Mouse (Mus musculus) spleen, adult 18-20 months (tissue): ENCODE measurements around the gene Rnd3.

Experiments used
- DNase-seq, 2 experiments: peaks; one replicate each; pipeline ENCODE4 v3.0.0; 2022; ENCODE audit warnings: mixed read lengths in 2 of 2

The Rnd3 gene

DNA sequence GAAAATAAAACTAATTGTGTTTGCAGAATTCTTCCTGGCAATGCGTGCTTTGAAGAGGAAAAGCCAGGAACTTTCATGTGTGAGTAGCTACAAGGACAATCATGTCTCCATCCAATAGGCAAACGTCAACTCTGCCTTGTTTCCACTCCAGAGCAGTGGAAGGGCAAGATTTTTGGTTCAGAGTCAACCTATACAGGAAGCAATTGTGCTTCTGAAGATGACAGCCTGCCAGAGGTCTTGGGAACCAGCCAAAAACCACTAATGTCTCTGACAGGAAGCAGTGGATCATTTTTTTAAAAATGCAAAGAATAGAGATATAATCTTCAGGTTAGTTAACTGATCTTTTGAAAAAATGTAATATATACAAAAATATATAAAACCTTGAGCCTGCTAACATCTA, 38.6 kb downstream of the Rnd3 start:
- no peak for DNase-seq

DNA sequence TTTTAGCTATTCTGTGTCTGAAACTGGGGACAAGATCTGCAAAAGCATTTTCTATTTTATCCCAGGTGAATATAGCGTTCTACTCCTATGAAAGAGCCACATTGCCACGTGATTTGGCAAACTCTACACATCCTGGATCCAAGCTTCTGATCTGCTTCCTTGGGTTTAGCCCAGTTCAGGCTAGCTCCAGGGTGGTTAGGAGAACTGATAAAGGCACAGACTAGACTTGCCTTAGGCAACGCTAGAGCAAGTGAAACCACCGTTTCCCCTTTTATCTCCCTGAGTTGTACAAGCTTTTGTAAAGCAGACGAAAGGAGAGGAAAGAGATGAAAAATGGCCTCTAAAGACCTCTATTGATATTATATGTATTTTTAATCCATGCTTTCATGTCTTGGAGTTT, 40.3 kb downstream of the Rnd3 start:
- DNase-seq = no peak

DNA sequence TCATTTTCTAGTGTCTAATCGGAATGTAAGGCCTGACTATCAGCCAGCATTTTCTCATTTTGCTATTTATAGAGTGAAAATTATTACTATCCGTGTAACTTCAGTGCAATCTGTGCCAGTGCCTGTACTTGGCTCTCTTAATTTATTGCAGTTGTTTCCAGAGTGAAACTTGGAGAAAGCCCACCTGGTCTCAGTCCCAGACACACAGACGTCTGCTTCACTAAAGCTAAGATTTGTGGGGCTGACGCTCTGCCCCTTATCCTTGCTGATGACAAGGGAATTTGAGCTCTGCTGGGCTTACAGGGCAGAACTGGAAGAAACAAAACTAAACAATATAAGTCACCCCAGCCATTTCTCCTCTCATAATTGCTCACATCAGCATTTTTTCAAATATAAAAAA, 47.7 kb downstream of the Rnd3 start:
- DNase-seq = no peak

DNA sequence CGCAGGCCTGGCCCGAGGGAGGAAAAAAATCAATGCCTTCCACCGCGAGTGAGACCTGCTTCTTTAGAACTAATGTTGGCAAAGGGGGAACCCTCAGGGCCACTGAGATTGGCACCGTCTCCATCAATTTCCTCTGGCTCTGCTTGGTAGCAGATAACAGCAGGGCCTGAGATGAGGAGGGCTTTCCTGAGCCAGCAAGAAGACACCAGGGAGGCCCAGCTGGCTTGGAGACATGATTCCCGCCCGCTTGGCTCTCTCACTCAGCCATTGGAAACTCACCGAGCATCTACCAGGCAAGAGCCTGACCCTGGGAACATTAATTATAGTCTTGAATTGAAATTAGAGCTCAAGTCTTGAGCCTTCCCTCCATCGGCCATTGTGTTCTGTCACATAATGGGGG, 48.9 kb downstream of the Rnd3 start:
- DNase-seq = no peak

GRCm38 (mm10) chr2:51099240-51099639, 49.7 kb downstream of the Rnd3 start:
- DNase-seq = no peak

GRCm38 (mm10) chr2:51090688-51091087, 58.2 kb downstream of the Rnd3 start:
- no peak for DNase-seq

- DNase-seq = no peak
Measured at GRCm38 (mm10) chr2:51090049-51090448, 58.9 kb downstream of the Rnd3 start.

DNA sequence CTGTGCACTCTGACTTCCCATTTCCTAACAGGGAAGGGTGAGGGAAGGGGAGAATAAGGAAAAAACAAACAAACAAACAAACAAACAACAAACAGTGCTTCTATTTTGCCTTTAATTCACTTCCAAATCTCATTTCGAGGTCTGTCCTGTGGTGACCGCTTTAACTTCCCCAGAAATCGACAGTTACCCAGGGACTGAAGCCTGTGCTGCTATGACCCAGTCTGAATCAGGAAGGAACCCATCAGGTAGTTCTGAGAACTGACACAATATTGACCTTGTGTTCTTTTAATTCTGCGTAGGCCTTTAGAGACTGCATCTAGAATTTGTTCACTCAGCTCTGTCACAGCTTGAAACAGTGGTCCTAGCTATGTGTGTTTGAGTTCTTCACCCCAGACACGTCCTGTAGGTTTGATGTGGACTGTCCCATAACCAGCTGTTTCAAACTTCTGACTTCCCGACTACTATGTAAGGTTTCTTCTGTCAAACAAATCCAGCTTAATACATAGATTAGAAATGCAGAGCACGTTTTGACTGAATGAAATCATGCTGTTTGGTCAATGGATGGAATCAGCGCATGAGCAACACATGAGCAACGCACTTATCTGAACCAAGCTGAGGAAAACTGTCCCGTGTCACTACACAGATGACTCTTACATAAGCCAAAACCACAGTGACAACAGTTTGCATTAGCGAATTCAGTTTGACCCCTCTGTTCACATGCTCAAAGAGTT, 59.9 kb downstream of the Rnd3 start:
- DNase-seq = no peak

- DNase-seq = no peak
Measured at GRCm38 (mm10) chr2:51088123-51088453, 60.8 kb downstream of the Rnd3 start.

DNA sequence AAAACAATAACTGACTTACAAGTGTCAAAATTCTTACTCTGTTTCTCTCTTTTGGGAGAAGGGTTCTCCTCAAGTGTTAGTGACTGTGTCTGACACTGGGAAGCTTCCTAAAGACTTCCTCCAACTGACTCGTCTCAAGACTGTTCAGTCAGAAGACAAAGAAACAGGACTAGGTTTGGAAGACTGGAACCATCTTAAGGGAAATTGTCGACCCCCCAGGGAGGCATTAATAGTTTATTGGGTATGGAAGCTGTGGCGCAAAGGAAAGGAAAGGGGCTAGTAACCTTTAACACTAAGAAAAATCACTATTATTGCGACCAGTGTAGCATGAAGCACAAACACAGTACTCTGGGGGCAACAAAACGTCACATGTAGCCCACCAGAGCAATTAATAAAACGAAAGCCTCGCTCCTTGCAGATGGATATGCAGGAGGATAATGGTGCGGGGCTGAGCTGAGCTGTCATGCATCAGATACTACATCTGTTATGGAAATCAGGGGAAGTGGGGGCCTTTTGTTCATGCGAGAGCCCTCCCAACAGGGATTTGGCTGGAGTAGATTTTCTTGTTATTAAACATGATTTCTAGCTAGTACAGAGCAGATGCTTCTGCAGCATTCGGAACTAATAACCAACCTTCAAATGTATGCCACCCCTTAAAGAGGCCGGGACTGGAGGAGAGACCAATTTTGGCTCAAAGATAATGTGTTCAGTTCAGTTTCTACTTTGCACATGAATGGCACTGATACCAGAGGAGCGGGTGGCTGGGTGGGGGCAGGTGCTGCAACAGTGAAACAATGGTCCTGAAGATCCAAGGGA, 61.4 kb downstream of the Rnd3 start:
- no peak for DNase-seq

GRCm38 (mm10) chr2:51085155-51085554, 63.8 kb downstream of the Rnd3 start:
- DNase-seq = no peak

DNA sequence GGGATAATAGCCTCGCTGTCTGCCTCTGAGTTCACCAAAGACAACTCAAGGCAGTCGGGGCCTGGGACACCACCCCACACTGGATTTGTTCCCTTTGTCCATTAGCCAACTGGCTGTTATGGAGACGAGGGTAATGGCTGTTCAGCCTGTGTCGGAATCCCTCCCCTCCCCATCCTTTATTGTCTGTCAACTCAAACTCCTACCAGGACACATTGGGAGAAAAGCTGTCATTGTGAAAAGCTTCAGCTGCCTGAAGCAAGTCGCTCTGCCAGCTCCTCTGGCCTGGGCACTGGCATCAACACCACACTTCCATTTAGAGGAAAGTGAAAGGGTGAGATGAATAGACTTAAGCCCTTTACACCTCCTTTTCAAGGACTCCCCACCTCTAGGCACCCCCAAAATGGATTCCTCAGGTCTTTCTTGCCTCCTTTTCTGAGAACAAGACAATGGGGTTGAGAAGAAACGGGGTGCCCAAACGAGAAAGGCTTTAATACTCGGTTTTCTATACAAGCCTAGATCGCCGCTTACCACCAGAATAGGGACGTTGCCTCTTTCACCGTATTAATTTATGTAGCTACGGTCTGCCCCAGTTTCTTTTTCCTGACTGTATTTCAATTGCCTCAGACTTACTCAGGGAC, 66.1 kb downstream of the Rnd3 start:
- DNase-seq = no peak
